Mouse (Mus musculus): ENCODE data around the gene Pnldc1. TPM values are rescaled to one million over a fixed set of nuclear protein-coding genes. Genes with fewer than 3 reads are reported as not detected.
"Not testable (repeated sequence)": the region's sequence is repeated elsewhere in the genome, so short reads cannot be mapped to it uniquely, and the experiment has no call there.

Gene Pnldc1
- 0.65 and 1.4 TPM in 2 replicates for polyA plus RNA-seq (2014; fragmentation: Nextera tagmentation; extraction: Ambion mirVana)

GRCm38 (mm10) chr17:12909361-12910280 is at the start of gene Pnldc1:
Gene Pnldc1 (minus strand): TSS chr17:12910230.
- no peak for DNase-seq (ENCODE audit: low spot score)
- 75% methylated on average over 35 of the region's 35 CpGs for WGBS
- H3K36me3 ChIP-seq (ENCODE audit: control insufficient read depth, insufficient read depth, low read length) = peaks cover 36% of the 10 kb centered on the region

GRCm38 (mm10) chr17:12959377-12959776 is 49.3 kb upstream of the Pnldc1 start:
- WGBS = 45% methylated on average over 1 of the region's 2 CpGs
- not testable (repeated sequence) for H3K9ac ChIP-seq (ENCODE audit: low read length); H3K4me1 ChIP-seq (replicated peaks; ENCODE audit: control insufficient read depth, insufficient read depth, low read length); ATAC-seq (replicated peaks; ENCODE audit: low FRiP score, low TSS enrichment, low read depth); DNase-seq (ENCODE audit: low spot score); H3K9me3 ChIP-seq (ENCODE audit: control insufficient read depth, low read length); H3K27ac ChIP-seq (ENCODE audit: low read depth); H3K27me3 ChIP-seq (replicated peaks; ENCODE audit: control insufficient read depth, insufficient read depth, low read length); H3K4me3 ChIP-seq (ENCODE audit: low read depth, low read length)
- peaks cover 26% of the 10 kb centered on the region for H3K36me3 ChIP-seq (ENCODE audit: control insufficient read depth, insufficient read depth, low read length)
- peak overlapping the region; percentile 33 for H3K4me2 ChIP-seq (ENCODE audit: low read length)

More at GRCm38 (mm10) chr17:12909361-12910280, at the start of gene Pnldc1:
- Histone ChIP-seq H3K4me1 (replicated peaks; ENCODE audit: control insufficient read depth, insufficient read depth, low read length) (no peaks in the 10 kb centered on the region), H3K4me2 (ENCODE audit: low read length) (no peak within 1 kb of the TSS), H3K4me3 (ENCODE audit: low read depth, low read length) (no peak within 1 kb of the TSS), H3K27ac (ENCODE audit: low read depth) (no peak within 1 kb of the TSS), H3K9ac (ENCODE audit: low read length) (no peak within 1 kb of the TSS), H3K27me3 (replicated peaks; ENCODE audit: control insufficient read depth, insufficient read depth, low read length) (no peaks in the 10 kb centered on the region), H3K9me3 (ENCODE audit: control insufficient read depth, low read length) (no peaks in the 10 kb centered on the region)
- no peak for ATAC-seq (replicated peaks; ENCODE audit: low FRiP score, low TSS enrichment, low read depth)

GRCm38 (mm10) chr17:12956664-12957063 is 46.6 kb upstream of the Pnldc1 start:
- no peaks in the 10 kb centered on the region for H3K9me3 ChIP-seq (ENCODE audit: control insufficient read depth, low read length)
- H3K4me1 ChIP-seq (replicated peaks; ENCODE audit: control insufficient read depth, insufficient read depth, low read length) = peaks cover 5% of the 10 kb centered on the region; the same call in 1 of the 2 replicates
- no peak overlapping the region for H3K4me2 ChIP-seq (ENCODE audit: low read length)
- WGBS = 94% methylated on average over 8 of the region's 8 CpGs
- no peak for ATAC-seq (replicated peaks; ENCODE audit: low FRiP score, low TSS enrichment, low read depth)
- H3K27ac ChIP-seq (ENCODE audit: low read depth) = no peak overlapping the region
- no peak overlapping the region for H3K9ac ChIP-seq (ENCODE audit: low read length)
- peaks cover 45% of the 10 kb centered on the region for H3K36me3 ChIP-seq (ENCODE audit: control insufficient read depth, insufficient read depth, low read length)
- no peak overlapping the region for H3K4me3 ChIP-seq (ENCODE audit: low read depth, low read length)
- peak; percentile 28 for DNase-seq (ENCODE audit: low spot score)
- H3K27me3 ChIP-seq (replicated peaks; ENCODE audit: control insufficient read depth, insufficient read depth, low read length) = no peaks in the 10 kb centered on the region

- DNase-seq (ENCODE audit: low spot score) (no peak), ATAC-seq (replicated peaks; ENCODE audit: low FRiP score, low TSS enrichment, low read depth) (no peak)
- Histone ChIP-seq H3K9ac (ENCODE audit: low read length) (no peak overlapping the region), H3K36me3 (ENCODE audit: control insufficient read depth, insufficient read depth, low read length) (peaks cover 76% of the 10 kb centered on the region), H3K4me2 (ENCODE audit: low read length) (no peak overlapping the region), H3K27ac (ENCODE audit: low read depth) (no peak overlapping the region), H3K4me3 (ENCODE audit: low read depth, low read length) (no peak overlapping the region), H3K4me1 (replicated peaks; ENCODE audit: control insufficient read depth, insufficient read depth, low read length) (no peaks in the 10 kb centered on the region), H3K9me3 (ENCODE audit: control insufficient read depth, low read length) (no peaks in the 10 kb centered on the region), H3K27me3 (replicated peaks; ENCODE audit: control insufficient read depth, insufficient read depth, low read length) (no peaks in the 10 kb centered on the region)
- WGBS = 95% methylated on average over 5 of the region's 5 CpGs
Observed at GRCm38 (mm10) chr17:12949669-12950068, 39.6 kb upstream of the Pnldc1 start.

- ATAC-seq (replicated peaks; ENCODE audit: low FRiP score, low TSS enrichment, low read depth) = no peak
- H3K4me3 ChIP-seq (ENCODE audit: low read depth, low read length) = no peak overlapping the region
- H3K27me3 ChIP-seq (replicated peaks; ENCODE audit: control insufficient read depth, insufficient read depth, low read length) = no peaks in the 10 kb centered on the region
- no peak overlapping the region for H3K9ac ChIP-seq (ENCODE audit: low read length)
- peaks cover 44% of the 10 kb centered on the region for H3K36me3 ChIP-seq (ENCODE audit: control insufficient read depth, insufficient read depth, low read length)
- no peaks in the 10 kb centered on the region for H3K9me3 ChIP-seq (ENCODE audit: control insufficient read depth, low read length)
- no peaks in the 10 kb centered on the region for H3K4me1 ChIP-seq (replicated peaks; ENCODE audit: control insufficient read depth, insufficient read depth, low read length)
- no peak overlapping the region for H3K4me2 ChIP-seq (ENCODE audit: low read length)
- no peak for DNase-seq (ENCODE audit: low spot score)
- WGBS = 89% methylated on average over 6 of the region's 6 CpGs
- H3K27ac ChIP-seq (ENCODE audit: low read depth) = no peak overlapping the region
Observed at GRCm38 (mm10) chr17:12942459-12943162, 32.6 kb upstream of the Pnldc1 start.

GRCm38 (mm10) chr17:12941543-12942260 is 31.7 kb upstream of the Pnldc1 start:
- 79% methylated on average over 8 of the region's 8 CpGs for whole genome bisulfite sequencing
- peaks cover 39% of the 10 kb centered on the region for H3K36me3 ChIP-seq (ENCODE audit: control insufficient read depth, insufficient read depth, low read length)
- no peak overlapping the region for H3K4me3 ChIP-seq (ENCODE audit: low read depth, low read length)
- DNase-seq (ENCODE audit: low spot score) = no peak
- no peak overlapping the region for H3K27ac ChIP-seq (ENCODE audit: low read depth)
- ATAC-seq (replicated peaks; ENCODE audit: low FRiP score, low TSS enrichment, low read depth) = no peak
- no peaks in the 10 kb centered on the region for H3K9me3 ChIP-seq (ENCODE audit: control insufficient read depth, low read length)
- H3K4me2 ChIP-seq (ENCODE audit: low read length) = no peak overlapping the region
- no peaks in the 10 kb centered on the region for H3K4me1 ChIP-seq (replicated peaks; ENCODE audit: control insufficient read depth, insufficient read depth, low read length)
- H3K9ac ChIP-seq (ENCODE audit: low read length) = no peak overlapping the region
- H3K27me3 ChIP-seq (replicated peaks; ENCODE audit: control insufficient read depth, insufficient read depth, low read length) = no peaks in the 10 kb centered on the region

- DNase-seq (ENCODE audit: low spot score) = peak; percentile 64
- ATAC-seq (replicated peaks; ENCODE audit: low FRiP score, low TSS enrichment, low read depth) = peak; percentile 63; the same call in 1 of the 2 replicates
Observed at GRCm38 (mm10) chr17:12940151-12940805, 30.2 kb upstream of the Pnldc1 start, which contains the start of gene Acat3. Gene Acat3 (minus strand): TSS chr17:12940600.

More at GRCm38 (mm10) chr17:12940151-12940805, 30.2 kb upstream of the Pnldc1 start, which contains the start of gene Acat3:
- 11% methylated on average over 27 of the region's 27 CpGs for WGBS
- Histone ChIP-seq H3K9ac (ENCODE audit: low read length) (no peak within 1 kb of the TSS), H3K9me3 (ENCODE audit: control insufficient read depth, low read length) (no peaks in the 10 kb centered on the region), H3K36me3 (ENCODE audit: control insufficient read depth, insufficient read depth, low read length) (peaks cover 25% of the 10 kb centered on the region), H3K27me3 (replicated peaks; ENCODE audit: control insufficient read depth, insufficient read depth, low read length) (no peaks in the 10 kb centered on the region), H3K4me2 (ENCODE audit: low read length) (peak within 1 kb of the TSS; percentile 41), H3K4me3 (ENCODE audit: low read depth, low read length) (peak within 1 kb of the TSS; percentile 24), H3K27ac (ENCODE audit: low read depth) (no peak within 1 kb of the TSS), H3K4me1 (replicated peaks; ENCODE audit: control insufficient read depth, insufficient read depth, low read length) (no peaks in the 10 kb centered on the region)
